Mouse (Mus musculus) hindbrain, postnatal 0 days (tissue): Measurements from ENCODE around the gene Lipt2. TPM values are rescaled to one million over a fixed set of nuclear protein-coding genes. Genes with fewer than 3 reads are reported as not detected.

Experiments
- ATAC-seq: fragments of 200-750 bp; cut with Nextera tagmentation; 2 replicates; pipeline ENCODE4 v1.8.0; 2017; ENCODE audit warnings: mild to moderate bottlenecking, moderate TSS enrichment, moderate library complexity
- DNase-seq: peaks from one replicate; pipeline ENCODE4 v3.0.0-alpha.2; 2015; ENCODE audit warnings: low spot score
- H3K27ac ChIP-seq: fragments of 300-500 bp; sonication (generic); 2 replicates; pipeline ENCODE4 v1.5.1; 2014; ENCODE audit warnings: mild to moderate bottlenecking
- H3K27me3 ChIP-seq: fragments of 300-500 bp; sonication (generic); 2 replicates; pipeline ENCODE4 v1.6.1; 2014; ENCODE audit warnings: low read length, mixed read lengths; ENCODE audit not compliant: insufficient read depth
- H3K36me3 ChIP-seq: fragments of 300-500 bp; sonication (generic); 2 replicates; pipeline ENCODE4 v1.6.1; 2014; ENCODE audit warnings: low read length, mixed read lengths; ENCODE audit not compliant: insufficient read depth
- H3K4me1 ChIP-seq: fragments of 300-500 bp; sonication (generic); 2 replicates; pipeline ENCODE4 v1.6.1; 2014; ENCODE audit warnings: antibody characterized with exemption, low read length, mixed read lengths; ENCODE audit not compliant: insufficient read depth
- H3K4me2 ChIP-seq: fragments of 300-500 bp; sonication (generic); 2 replicates; pipeline ENCODE4 v1.6.1; 2014; ENCODE audit warnings: low read depth, mild to moderate bottlenecking, low read length, moderate library complexity, mixed read lengths
- H3K4me3 ChIP-seq: fragments of 300-500 bp; sonication (generic); 2 replicates; pipeline ENCODE4 v1.5.1; 2014; ENCODE audit warnings: low read length
- H3K9ac ChIP-seq: fragments of 300-500 bp; sonication (generic); replicated peaks from 2 replicates; pipeline ENCODE4 v1.6.1; 2014; ENCODE audit warnings: mild to moderate bottlenecking, low read length, moderate library complexity, mixed read lengths
- H3K9me3 ChIP-seq: fragments of 300-500 bp; sonication (generic); 2 replicates; pipeline ENCODE4 v1.6.1; 2016; ENCODE audit warnings: low read length, mixed read lengths
- CTCF ChIP-seq: IDR thresholded peaks from 2 replicates; pipeline ENCODE4 v1.5.1; 2016; ENCODE audit warnings: antibody characterized with exemption, control low read depth, low read depth
- WGBS: fragments of 180-500 bp; shearing (Covaris S2); extraction: QIAGEN DNeasy Blood & Tissue Kit; methylation state at CpG from one replicate; pipeline ENCODE4 v1.1.7; 2014; 5-methylcytosine and 5-hydroxymethylcytosine counted together
- polyA plus RNA-seq: library from polyadenylated mRNA; unstranded; fragments of >200 nt; fragmentation: Nextera tagmentation; extraction: Ambion mirVana; gene quantifications from 2 replicates; pipeline ENCODE4 v1.2.1, GENCODE M21; 2015
- total RNA-seq: library from RNA; depleted of rRNA; stranded (reverse); fragments of >200 nt; gene quantifications from 2 replicates; pipeline ENCODE4 v1.2.3, GENCODE M21; 2014; rRNA removed

The Lipt2 gene
- 13.8 and 20.1 TPM in 2 replicates for total RNA-seq
- 19.2 and 19.5 TPM in 2 replicates for polyA plus RNA-seq

DNA sequence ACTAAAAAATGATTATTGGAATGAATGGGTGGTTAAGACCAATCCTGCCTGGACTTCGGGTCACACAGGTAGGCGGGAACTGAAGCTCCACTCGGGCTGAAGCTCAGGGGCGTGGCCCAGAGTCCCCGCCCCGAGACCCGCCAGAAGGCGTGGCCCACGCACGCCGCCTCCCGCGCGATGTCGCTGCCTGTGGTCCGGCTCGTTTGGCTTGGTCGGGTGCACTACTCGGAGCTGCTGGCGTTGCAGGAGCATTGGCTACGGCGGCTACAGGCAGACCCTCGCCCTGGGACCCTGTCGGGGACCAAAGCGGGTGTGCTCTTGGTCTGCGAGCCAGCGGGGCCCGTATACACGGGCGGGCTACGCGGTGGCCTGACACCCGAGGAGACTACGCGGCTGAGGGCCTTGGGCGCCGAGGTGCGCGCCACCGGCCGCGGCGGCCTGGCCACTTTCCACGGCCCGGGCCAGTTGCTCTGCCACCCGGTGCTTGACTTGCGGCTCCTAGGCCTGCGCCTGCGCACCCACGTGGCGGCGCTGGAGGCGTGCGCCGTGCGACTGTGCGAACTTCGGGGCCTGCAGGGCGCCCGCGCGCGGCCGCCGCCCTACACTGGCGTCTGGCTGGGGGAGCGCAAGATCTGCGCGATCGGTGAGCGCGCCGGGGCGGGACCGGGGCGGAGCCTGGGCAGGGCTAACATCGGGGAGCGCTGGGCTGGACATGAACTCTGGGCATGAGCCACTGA, at the start of gene Lipt2:
TSS of gene Lipt2 (plus strand) at position 173 of the 737 bp plus-strand sequence.
- TF ChIP-seq CTCF, result peak; percentile 14
- H3K27me3 ChIP-seq, result no peaks in the 10 kb centered on the region
- WGBS, result under 1% methylated on average over 78 of the region's 78 CpGs

DNA sequence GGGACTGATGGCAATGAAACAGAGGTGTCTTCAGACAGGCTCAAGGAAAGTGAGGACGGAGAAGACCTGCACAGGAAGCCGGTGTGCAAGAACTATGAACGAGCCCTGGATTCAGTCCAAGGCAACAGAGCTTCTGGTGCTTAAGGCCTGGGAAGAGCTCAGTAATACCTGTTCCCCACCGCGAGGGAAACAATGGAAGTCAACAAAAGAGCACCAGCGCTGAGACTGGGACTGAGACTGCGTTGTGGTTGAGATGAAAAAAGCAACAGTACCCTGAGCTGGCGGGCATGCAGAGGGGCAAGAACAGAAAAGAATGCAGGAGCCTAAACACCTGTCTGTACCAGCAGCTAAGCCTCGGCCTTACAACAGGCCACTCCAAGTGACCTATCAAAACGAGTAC, 47.6 kb upstream of the Lipt2 start:
- Histone ChIP-seq H3K9me3 (no peaks in the 10 kb centered on the region), H3K27ac (no peak overlapping the region), H3K27me3 (no peaks in the 10 kb centered on the region), H3K4me2 (no peak overlapping the region), H3K9ac (no peak overlapping the region), H3K4me1 (no peaks in the 10 kb centered on the region), H3K4me3 (no peak overlapping the region), H3K36me3 (peaks cover 23% of the 10 kb centered on the region)
- ATAC-seq, result no peak
- no peak for DNase-seq
- WGBS, result 81% methylated on average over 10 of the region's 10 CpGs
- no peak for TF ChIP-seq CTCF

More for the DNA sequence above, at the start of gene Lipt2:
- Histone ChIP-seq H3K9ac (peak within 1 kb of the TSS; percentile 84), H3K4me1 (peaks cover 3% of the 10 kb centered on the region; the same call in 1 of the 2 replicates), H3K27ac (peak within 1 kb of the TSS; percentile 95), H3K4me2 (peak within 1 kb of the TSS; percentile 92), H3K36me3 (no peaks in the 10 kb centered on the region), H3K4me3 (peak within 1 kb of the TSS; percentile 80), H3K9me3 (no peaks in the 10 kb centered on the region)
- peak; percentile 97 for ATAC-seq
- peak; percentile 95 for DNase-seq

GRCm38 (mm10) chr7:100113821-100114220, 45.3 kb upstream of the Lipt2 start:
- H3K4me1 ChIP-seq, result no peaks in the 10 kb centered on the region
- H3K9me3 ChIP-seq, result no peaks in the 10 kb centered on the region
- ATAC-seq (no peak), DNase-seq (no peak)
- no peak for TF ChIP-seq CTCF
- WGBS, result 80% methylated on average over 7 of the region's 7 CpGs
- peaks cover 19% of the 10 kb centered on the region for H3K36me3 ChIP-seq
- no peak overlapping the region for H3K4me3 ChIP-seq
- no peak overlapping the region for H3K9ac ChIP-seq
- no peak overlapping the region for H3K27ac ChIP-seq
- no peak overlapping the region for H3K4me2 ChIP-seq
- H3K27me3 ChIP-seq, result no peaks in the 10 kb centered on the region

DNA sequence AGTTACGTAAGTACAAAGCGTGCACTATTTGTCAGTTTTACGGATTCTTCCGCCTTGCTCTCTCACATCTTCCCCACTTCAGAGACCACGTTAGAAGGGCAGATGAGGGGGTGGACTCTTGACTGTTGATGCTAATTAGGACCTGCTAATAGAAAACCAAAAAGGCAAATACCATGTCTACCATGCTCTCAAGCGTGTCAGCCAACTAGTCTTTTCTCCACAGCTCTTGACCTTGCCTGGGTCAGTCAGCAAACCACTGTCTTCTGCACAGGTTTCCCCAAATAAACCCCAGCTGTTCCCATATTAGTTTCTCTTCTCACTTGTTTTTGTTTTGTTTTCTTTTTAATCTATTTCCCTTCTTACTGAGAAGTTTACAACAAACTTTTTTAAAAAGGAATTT, 44.8 kb upstream of the Lipt2 start:
- no peak for ATAC-seq
- 90% methylated on average over 6 of the region's 6 CpGs for WGBS
- no peak for TF ChIP-seq CTCF
- H3K36me3 ChIP-seq, result peaks cover 19% of the 10 kb centered on the region
- H3K9ac ChIP-seq, result no peak overlapping the region
- no peaks in the 10 kb centered on the region for H3K27me3 ChIP-seq
- H3K27ac ChIP-seq, result no peak overlapping the region
- H3K4me2 ChIP-seq, result no peak overlapping the region
- no peaks in the 10 kb centered on the region for H3K4me1 ChIP-seq
- no peaks in the 10 kb centered on the region for H3K9me3 ChIP-seq
- no peak overlapping the region for H3K4me3 ChIP-seq
- DNase-seq, result no peak

GRCm38 (mm10) chr7:100120791-100121261, 38.3 kb upstream of the Lipt2 start:
- H3K27me3 ChIP-seq, result no peaks in the 10 kb centered on the region
- peak overlapping the region; percentile 84 for H3K9ac ChIP-seq
- no peak for TF ChIP-seq CTCF
- peak overlapping the region; percentile 95 for H3K4me3 ChIP-seq
- 0 out of 2 replicates have a peak, but pooled peaks cover 5% of the 10 kb centered on the region for H3K4me1 ChIP-seq
- H3K27ac ChIP-seq, result peak overlapping the region; percentile 82
- no peaks in the 10 kb centered on the region for H3K9me3 ChIP-seq
- H3K36me3 ChIP-seq, result no peaks in the 10 kb centered on the region
- peak; percentile 34 for ATAC-seq
- DNase-seq, result peak; percentile 58
- peak overlapping the region; percentile 70 for H3K4me2 ChIP-seq
- whole genome bisulfite sequencing, result under 1% methylated on average over 25 of the region's 25 CpGs

GRCm38 (mm10) chr7:100121376-100121789, 37.7 kb upstream of the Lipt2 start, which contains the start of gene Pold3:
Gene Pold3, minus strand, starts transcription at chr7:100121565.
- Histone ChIP-seq H3K9ac (peak within 1 kb of the TSS; percentile 84), H3K27ac (peak within 1 kb of the TSS; percentile 82), H3K4me2 (peak within 1 kb of the TSS; percentile 70), H3K4me1 (0 out of 2 replicates have a peak, but pooled peaks cover 5% of the 10 kb centered on the region), H3K4me3 (peak within 1 kb of the TSS; percentile 95), H3K9me3 (no peaks in the 10 kb centered on the region), H3K27me3 (no peaks in the 10 kb centered on the region), H3K36me3 (no peaks in the 10 kb centered on the region)
- under 1% methylated on average over 33 of the region's 33 CpGs for WGBS
- peak; percentile 97 for ATAC-seq
- TF ChIP-seq CTCF, result peak; percentile 43
- peak; percentile 98 for DNase-seq

DNA sequence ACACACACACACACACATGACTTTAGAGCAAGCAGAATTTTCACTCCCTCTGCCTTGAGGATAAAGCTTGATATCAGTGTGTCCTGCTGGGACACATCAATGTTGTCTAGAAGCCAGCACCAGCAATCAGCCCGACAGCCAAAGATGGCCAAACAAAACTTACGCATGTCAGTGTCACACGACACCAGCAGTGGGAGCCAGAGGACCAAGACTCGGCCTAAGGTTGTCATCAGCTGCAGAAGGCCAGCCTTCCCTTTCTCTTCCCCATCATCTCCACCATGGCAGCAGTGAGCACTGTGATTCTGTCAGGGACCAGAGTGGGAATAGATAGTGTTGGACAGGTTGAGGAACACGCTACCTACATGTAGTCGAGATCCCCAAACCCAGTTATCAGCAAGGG, 35.6 kb upstream of the Lipt2 start:
- no peak overlapping the region for H3K9ac ChIP-seq
- H3K36me3 ChIP-seq, result no peaks in the 10 kb centered on the region
- H3K9me3 ChIP-seq, result no peaks in the 10 kb centered on the region
- ATAC-seq (no peak), DNase-seq (peak; percentile 68)
- H3K27me3 ChIP-seq, result no peaks in the 10 kb centered on the region
- H3K4me2 ChIP-seq, result no peak overlapping the region
- no peak overlapping the region for H3K4me3 ChIP-seq
- WGBS, result 54% methylated on average over 6 of the region's 6 CpGs
- 0 out of 2 replicates have a peak, but pooled peaks cover 5% of the 10 kb centered on the region for H3K4me1 ChIP-seq
- TF ChIP-seq CTCF, result peak; percentile 81
- H3K27ac ChIP-seq, result no peak overlapping the region
